ENCODE assay signal across 18 mouse cellular contexts in the genomic region with DNA sequence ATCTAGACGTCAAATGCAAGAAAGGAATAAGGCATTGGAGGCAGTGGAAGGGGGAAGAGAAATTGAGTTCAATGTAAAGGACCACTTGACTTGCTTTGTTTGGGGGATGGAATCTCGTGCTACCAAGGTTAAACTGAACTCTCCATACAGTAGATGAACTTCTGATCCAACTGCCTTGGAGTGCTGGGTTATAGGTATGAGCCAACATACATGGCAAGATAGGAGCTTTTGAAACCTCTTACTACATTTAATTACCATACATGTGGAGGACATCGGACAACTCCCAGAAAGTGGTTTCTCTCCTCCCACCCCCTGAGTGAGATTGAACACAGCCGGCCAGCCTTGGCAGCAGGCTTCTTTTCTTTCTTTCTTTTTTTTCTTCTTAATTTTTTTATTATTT. TPM values are rescaled to one million over a fixed set of nuclear protein-coding genes. Genes with fewer than 3 reads are reported as not detected.
"Had no signal": no experiment of that assay in that cellular context is flagged by ENCODE, and none has a peak within 500 bp of the region (broad histone marks: within the 10 kb centered on the region; RNA-seq: fewer than 3 reads in every experiment).

No protein-coding gene starts in this region.

- H3K27ac ChIP-seq: kidney, postnatal 0 days; layer of hippocampus, adult 2 months; limb, embryonic 13.5 days; liver, embryonic 14.5 days; macrophage; midbrain, embryonic 10.5 days; neural tube, embryonic 15.5 days; stomach, embryonic 15.5 days had no signal

- H3K9me3 ChIP-seq: limb, embryonic 13.5 days; midbrain, embryonic 10.5 days; neural tube, embryonic 15.5 days; stomach, embryonic 15.5 days had no signal

- H3K36me3 ChIP-seq: limb, embryonic 13.5 days; midbrain, embryonic 10.5 days; neural tube, embryonic 15.5 days; stomach, embryonic 15.5 days had no signal

- H3K27me3 ChIP-seq: limb, embryonic 13.5 days; neural tube, embryonic 15.5 days; stomach, embryonic 15.5 days had no signal

- H3K4me3 ChIP-seq: layer of hippocampus, adult 2 months; limb, embryonic 13.5 days; midbrain, embryonic 10.5 days; myocyte; neural tube, embryonic 15.5 days; stomach, embryonic 15.5 days had no signal

- H3K4me2 ChIP-seq: limb, embryonic 13.5 days; neural tube, embryonic 15.5 days; stomach, embryonic 15.5 days had no signal

- H3K9ac ChIP-seq: limb, embryonic 13.5 days; liver, embryonic 14.5 days; neural tube, embryonic 15.5 days; stomach, embryonic 15.5 days had no signal

- H3K4me1 ChIP-seq: limb, embryonic 13.5 days; neural tube, embryonic 15.5 days; stomach, embryonic 15.5 days had no signal

- DNase-seq: kidney, adult 8-10 months; kidney, postnatal 36 days; left cerebral cortex, postnatal 4 days; lung, adult 2 months; lung, postnatal 10 days; midbrain, embryonic 14.5 days; right cerebral cortex, postnatal 4 days; thymus, adult 18-20 months; thymus, postnatal 14 days had no signal

RNA-seq across cellular contexts. Expression of a gene that starts 1.3 kb away (rescaled TPM):
- total RNA-seq: layer of hippocampus, adult 2 months; left cerebral cortex, postnatal 4 days had no signal
- polyA plus RNA-seq: kidney, postnatal 0 days; midbrain, embryonic 14.5 days; neural tube, embryonic 15.5 days had no signal
